Mouse (Mus musculus) brain, adult 10 weeks (tissue): Measurements from ENCODE around the gene Tph2. TPM values are rescaled to one million over a fixed set of nuclear protein-coding genes. Genes with fewer than 3 reads are reported as not detected.

Source experiments
- polyA plus RNA-seq: library from polyadenylated mRNA; stranded (reverse); fragments of 350-450 nt; fragmentation: Illumina TruSeq; extraction: RNeasy Lipid Tissue Mini Kit (QIAGEN cat#74804); gene quantifications from one replicate; pipeline ENCODE4 v1.2.3, GENCODE M21; 2015; ENCODE audit warnings: low read depth, low replicate concordance

The Tph2 gene
- polyA plus RNA-seq = 14.2 TPM

GRCm38 (mm10) chr10:115184697-115185096 lies at the start of gene Tph2:
Tph2 (minus strand) TSS chr10:115185022.

Other genes with a start within 250 kb of the Tph2 start
- 44.7 TPM for gene Tbc1d15, start 66.4 kb upstream of the Tph2 start, polyA plus RNA-seq
- gene Rab21, start 130.6 kb upstream of the Tph2 start, polyA plus RNA-seq = 48.3 TPM
- 27.0 TPM for gene Tmem19, start 177.5 kb upstream of the Tph2 start, polyA plus RNA-seq
- gene Thap2, start 199.4 kb upstream of the Tph2 start, polyA plus RNA-seq = 11.5 TPM
- gene Zfc3h1, start 199.9 kb upstream of the Tph2 start, polyA plus RNA-seq = 45.9 TPM